Mouse (Mus musculus) ZHBTc4 (cell line): ENCODE measurements around the gene Eid2.

Experiments
- DNase-seq: peaks from one replicate; pipeline ENCODE4 v3.0.0-alpha.2; 2011; ENCODE audit warnings: low read depth, low spot score

Gene Eid2

GRCm38 (mm10) chr7:28290638-28291590 lies 23.2 kb downstream of the Eid2 start, which contains the start of gene Selenov:
TSS of gene Selenov (minus strand) at chr7:28291186.
- peak; percentile 93 for DNase-seq

GRCm38 (mm10) chr7:28294481-28294880 lies 26.8 kb downstream of the Eid2 start:
- peak; percentile 96 for DNase-seq

DNA sequence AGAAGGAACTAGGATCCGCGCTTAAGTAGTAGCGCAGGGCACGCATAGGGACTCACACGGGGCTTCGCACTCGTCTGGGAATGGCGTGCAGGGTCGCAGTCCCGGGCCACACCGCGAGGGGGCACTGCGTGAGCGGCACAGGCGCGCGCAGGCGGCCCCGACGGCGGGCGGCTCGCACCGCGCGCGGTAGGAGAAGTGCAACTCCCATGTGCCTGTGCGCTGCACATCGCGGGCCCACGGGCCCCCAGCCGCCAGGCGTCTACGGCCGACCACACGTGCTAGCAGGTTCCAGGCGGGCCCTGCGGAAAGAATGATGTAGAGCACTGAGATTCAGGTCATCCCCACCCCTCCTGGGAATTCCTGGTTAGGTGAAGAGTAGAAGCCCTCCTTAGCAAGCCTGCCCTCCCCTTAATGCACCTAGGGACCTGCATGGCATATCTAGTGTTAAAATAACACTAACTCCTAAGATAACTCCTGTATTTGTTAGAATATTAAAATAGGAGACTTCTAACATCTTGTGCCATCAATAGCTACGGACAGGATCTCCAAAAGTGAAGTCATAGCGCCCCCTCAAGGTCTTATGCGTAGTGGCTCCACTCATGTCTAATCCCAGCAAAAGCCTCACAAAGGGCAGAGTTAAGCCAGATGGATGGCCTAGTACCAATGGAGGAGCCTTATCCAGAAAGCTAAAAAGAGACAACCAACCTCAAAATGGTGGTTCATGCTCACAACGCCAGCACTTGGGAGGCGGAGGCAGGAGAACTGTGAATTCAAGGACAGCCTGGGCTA lies 31.4 kb downstream of the Eid2 start:
- peak; percentile 93 for DNase-seq

DNA sequence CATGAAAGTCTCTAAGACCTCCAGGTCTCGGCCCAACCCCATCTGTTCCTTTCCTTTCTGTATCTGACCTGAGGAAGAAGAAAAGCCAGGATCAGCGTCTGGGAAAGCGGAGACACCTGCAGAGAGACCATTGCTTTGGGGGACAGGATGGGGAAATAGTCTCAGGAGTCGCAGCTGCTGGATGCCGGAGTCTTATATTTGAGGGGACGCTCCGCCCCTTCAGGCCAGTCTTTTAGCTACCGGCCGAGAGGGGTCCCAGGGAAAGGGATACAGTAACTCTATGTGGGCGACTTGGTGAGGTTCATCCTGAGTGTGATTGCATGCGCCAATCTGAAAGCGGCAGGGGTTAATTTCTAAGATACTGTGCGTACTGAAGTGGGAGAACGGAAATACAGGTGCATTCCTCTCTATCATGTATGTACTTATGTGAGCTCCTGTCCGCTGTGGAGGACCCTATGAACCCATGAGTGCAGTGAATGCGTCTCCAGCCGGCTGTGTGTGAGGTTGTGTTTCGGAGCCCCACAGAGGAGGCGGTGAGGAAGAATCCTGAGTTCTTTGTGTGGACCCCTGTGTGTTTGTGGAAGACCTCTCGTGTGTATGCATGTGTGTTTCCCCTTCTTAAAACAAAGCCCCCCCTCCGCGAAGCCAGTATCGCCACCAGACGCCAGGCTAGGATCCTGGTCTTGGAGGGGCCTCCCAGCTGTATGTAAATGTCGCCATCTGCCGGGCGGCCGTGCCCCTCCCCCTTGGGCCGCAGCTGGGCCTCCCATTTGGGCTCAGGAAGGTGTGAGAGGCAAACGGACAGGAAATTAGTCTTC lies 34.1 kb downstream of the Eid2 start, which contains the start of gene Dll3:
Dll3 (minus strand) TSS at position 623 of the 818 bp plus-strand sequence.
- peak; percentile 68 for DNase-seq

- no peak for DNase-seq
Observed at GRCm38 (mm10) chr7:28305641-28306040, 38.0 kb downstream of the Eid2 start.

DNA sequence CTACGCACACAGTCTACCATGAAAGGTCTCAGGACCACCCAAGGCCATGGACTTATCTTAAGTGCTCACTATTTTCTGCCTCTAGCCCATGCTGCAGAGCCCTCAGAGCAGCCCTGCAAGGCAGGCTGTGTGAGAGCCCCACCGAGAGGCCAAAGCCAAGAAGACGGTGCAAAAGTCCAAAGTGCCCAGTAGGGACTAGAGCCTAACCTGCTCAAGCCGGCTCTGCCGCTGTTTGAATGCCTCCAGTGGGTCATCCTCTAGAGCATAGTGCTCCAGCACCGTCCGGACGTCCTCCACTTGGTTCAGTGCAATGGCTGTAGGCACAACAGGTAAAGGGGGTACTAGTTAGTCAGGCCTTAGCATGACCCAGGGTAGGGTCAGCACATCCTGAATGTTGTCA lies 38.5 kb downstream of the Eid2 start:
- DNase-seq: no peak

DNA sequence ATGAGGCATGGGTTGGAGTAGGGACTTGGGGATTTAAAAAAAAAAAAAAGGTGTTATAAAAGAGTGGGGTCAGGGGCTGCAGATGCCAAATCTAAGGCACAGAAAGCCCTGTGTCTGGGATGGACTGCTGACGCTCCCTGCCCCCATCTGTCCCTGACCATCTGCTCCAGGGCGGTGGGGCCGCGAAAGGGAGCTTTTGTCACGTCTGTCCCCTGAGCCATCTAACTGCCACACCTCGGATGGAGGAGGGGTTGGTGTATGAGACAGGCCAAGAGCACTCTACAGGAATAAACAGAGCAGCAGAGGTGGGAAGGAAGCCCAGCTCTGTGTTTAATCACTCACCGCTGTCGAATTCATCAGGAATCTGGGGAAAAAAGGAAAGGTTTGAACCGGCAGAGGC lies 42.1 kb downstream of the Eid2 start:
- no peak for DNase-seq

DNA sequence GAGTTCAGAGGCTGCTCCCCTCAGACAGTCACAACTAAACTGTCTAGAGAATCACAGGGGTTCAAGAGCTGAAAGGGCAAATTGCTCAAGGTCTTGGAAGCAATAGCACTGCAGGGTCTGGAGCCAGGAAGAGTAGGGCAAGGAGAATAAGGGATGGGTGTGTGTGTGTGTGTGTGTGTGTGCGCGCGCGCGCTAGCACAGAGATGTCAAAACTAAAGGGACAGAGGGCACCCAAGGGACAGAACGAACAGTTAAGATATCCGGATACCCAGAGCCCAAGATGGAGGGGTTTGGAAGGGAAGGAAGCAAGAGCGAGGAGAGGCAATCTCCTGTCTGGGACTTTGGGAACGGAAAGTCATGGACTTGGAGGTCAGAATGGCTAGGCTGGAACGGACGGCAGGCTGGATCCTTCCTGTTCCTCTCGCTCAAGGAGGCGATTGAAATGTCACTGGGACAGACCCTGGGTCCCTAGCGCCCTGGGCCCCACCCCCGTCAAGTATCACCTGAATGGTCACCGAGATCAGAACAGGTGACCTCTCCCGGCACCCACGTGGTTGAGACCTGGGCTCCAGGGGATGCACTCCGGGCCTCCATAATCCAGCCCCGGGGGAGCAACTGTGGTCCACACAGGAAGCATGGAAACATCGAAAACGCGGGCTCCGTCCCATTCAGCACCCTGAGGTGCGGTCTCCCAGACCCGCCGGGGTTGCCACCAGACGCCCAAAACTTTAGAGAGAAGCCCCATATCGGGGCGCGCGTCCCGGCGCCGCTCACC lies 43.7 kb downstream of the Eid2 start:
- DNase-seq: peak; percentile 63

GRCm38 (mm10) chr7:28311926-28312543 lies 44.4 kb downstream of the Eid2 start, which contains the start of gene Timm50:
TSS of gene Timm50 (minus strand) at chr7:28312072.
- peak; percentile 99 for DNase-seq

GRCm38 (mm10) chr7:28318036-28318435 lies 50.4 kb downstream of the Eid2 start:
- DNase-seq: no peak

DNA sequence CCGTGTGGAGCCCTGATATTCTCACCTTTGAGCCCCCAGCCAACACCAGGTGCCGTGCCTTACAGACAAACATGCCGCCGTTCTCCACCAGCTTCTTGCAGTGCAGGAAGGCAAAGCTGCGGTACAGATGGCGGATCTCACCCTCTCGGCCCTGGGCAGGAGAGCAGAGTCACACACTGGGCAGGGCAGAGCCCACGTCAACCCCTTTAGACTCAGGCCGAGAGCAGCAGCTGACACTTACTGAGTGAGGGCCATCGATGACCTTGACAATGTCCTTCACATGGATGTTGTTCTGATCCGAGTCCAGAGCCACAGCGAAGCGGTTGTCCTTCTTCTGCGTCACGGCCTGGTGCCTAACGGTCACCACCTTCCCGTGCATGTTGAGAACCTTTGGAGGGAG lies 51.0 kb downstream of the Eid2 start:
- no peak for DNase-seq
